Mouse (Mus musculus) MEL (cell line): ENCODE data around the gene Pidd1.

Experiments used
- MAFK ChIP-seq: IDR thresholded peaks from 2 replicates; pipeline ENCODE4 v1.6.1; 2011; ENCODE audit warnings: low read depth, mild to moderate bottlenecking, low read length, improper control_type of control experiment, borderline replicate concordance
- MAX ChIP-seq: IDR thresholded peaks from 2 replicates; pipeline ENCODE4 v1.6.1; 2011; ENCODE audit warnings: low read length, improper control_type of control experiment
- POLR2A ChIP-seq, 2 experiments: IDR thresholded peaks; 2 replicates each; pipeline ENCODE4 v1.6.1; 2011 to 2012; ENCODE audit warnings: low read length in 2 of 2, mild to moderate bottlenecking in 2 of 2, control low read depth in 1 of 2, improper control_type of control experiment in 1 of 2, low read depth in 1 of 2, moderate library complexity in 1 of 2; ENCODE audit not compliant: control insufficient read depth in 1 of 2, insufficient read depth in 1 of 2, poor library complexity in 1 of 2
- TAL1 ChIP-seq: IDR thresholded peaks from 2 replicates; pipeline ENCODE4 v1.6.1; 2012; ENCODE audit warnings: mild to moderate bottlenecking, inconsistent platforms, low read length, moderate library complexity, mixed read lengths

- TF ChIP-seq POLR2A (IDR thresholded peaks at IDR 0.05; ENCODE audit: control insufficient read depth in 1 of 2, insufficient read depth in 1 of 2, low read depth in 1 of 2, low read length in 2 of 2, poor library complexity in 1 of 2), result no peak
- no peak for TF ChIP-seq MAX
- no peak for TF ChIP-seq MAFK
- no peak for TF ChIP-seq TAL1
Observed at GRCm38 (mm10) chr7:141460001-141460390, 16.2 kb upstream of the Pidd1 start.
